Mouse (Mus musculus) heart, postnatal 0 days (tissue): ENCODE measurements around the gene Thsd7a.

Source experiments
- CTCF ChIP-seq: IDR thresholded peaks from 2 replicates; pipeline ENCODE4 v1.5.1; 2016; ENCODE audit warnings: antibody characterized with exemption, control low read depth, low read depth
- EP300 ChIP-seq: IDR thresholded peaks from 2 replicates; pipeline ENCODE4 v1.6.1; 2016; ENCODE audit warnings: antibody characterized with exemption, low read depth

GRCm38 (mm10) chr6:12787129-12787528, 37.9 kb upstream of the Thsd7a start:
- TF ChIP-seq CTCF (no peak), EP300 (no peak)
